Mouse (Mus musculus) intestine, embryonic 16.5 days (tissue): ENCODE results near the gene Kcnip1. TPM values are rescaled to one million over a fixed set of nuclear protein-coding genes. Genes with fewer than 3 reads are reported as not detected.

Source experiments
- ATAC-seq: fragments of 200-750 bp; cut with Nextera tagmentation; 2 replicates; pipeline ENCODE4 v1.8.0; 2017; ENCODE audit warnings: moderate TSS enrichment, moderate library complexity
- H3K27ac ChIP-seq: fragments of 300-500 bp; sonication (generic); 2 replicates; pipeline ENCODE4 v1.5.1; 2014; ENCODE audit warnings: mild to moderate bottlenecking, low read length
- H3K27me3 ChIP-seq: fragments of 300-500 bp; sonication (generic); replicated peaks from 2 replicates; pipeline ENCODE4 v1.6.1; 2014; ENCODE audit warnings: low read length, control low read depth, mixed read lengths; ENCODE audit not compliant: control insufficient read depth, insufficient read depth
- H3K36me3 ChIP-seq: fragments of 300-500 bp; sonication (generic); 2 replicates; pipeline ENCODE4 v1.6.1; 2014; ENCODE audit warnings: low read length, control low read depth; ENCODE audit not compliant: control insufficient read depth, insufficient read depth
- H3K4me1 ChIP-seq: fragments of 300-500 bp; sonication (generic); 2 replicates; pipeline ENCODE4 v1.6.1; 2014; ENCODE audit warnings: low read length, control low read depth, mixed read lengths; ENCODE audit not compliant: control insufficient read depth, insufficient read depth
- H3K4me2 ChIP-seq: fragments of 300-500 bp; sonication (generic); 2 replicates; pipeline ENCODE4 v1.6.1; 2014; ENCODE audit warnings: low read depth, low read length, control low read depth
- H3K4me3 ChIP-seq: fragments of 300-500 bp; sonication (generic); 2 replicates; pipeline ENCODE4 v1.5.1; 2014; ENCODE audit warnings: mild to moderate bottlenecking, low read length
- H3K9ac ChIP-seq: fragments of 300-500 bp; sonication (generic); 2 replicates; pipeline ENCODE4 v1.6.1; 2014; ENCODE audit warnings: low read depth, low read length
- H3K9me3 ChIP-seq: fragments of 300-500 bp; sonication (generic); 2 replicates; pipeline ENCODE4 v1.6.1; 2016; ENCODE audit warnings: low read length, control low read depth; ENCODE audit not compliant: control insufficient read depth
- WGBS: fragments of 180-500 bp; shearing (Covaris S2); extraction: QIAGEN DNeasy Blood & Tissue Kit; methylation state at CpG from one replicate; pipeline ENCODE4 v1.1.7; 2014; 5-methylcytosine and 5-hydroxymethylcytosine counted together
- polyA plus RNA-seq: library from polyadenylated mRNA; unstranded; fragments of >200 nt; fragmentation: Nextera tagmentation; extraction: Ambion mirVana; gene quantifications from 2 replicates; pipeline ENCODE4 v1.2.1, GENCODE M21; 2015

Gene Kcnip1
- polyA plus RNA-seq, 1 experiment from 2014 or later = 8.9 TPM

DNA sequence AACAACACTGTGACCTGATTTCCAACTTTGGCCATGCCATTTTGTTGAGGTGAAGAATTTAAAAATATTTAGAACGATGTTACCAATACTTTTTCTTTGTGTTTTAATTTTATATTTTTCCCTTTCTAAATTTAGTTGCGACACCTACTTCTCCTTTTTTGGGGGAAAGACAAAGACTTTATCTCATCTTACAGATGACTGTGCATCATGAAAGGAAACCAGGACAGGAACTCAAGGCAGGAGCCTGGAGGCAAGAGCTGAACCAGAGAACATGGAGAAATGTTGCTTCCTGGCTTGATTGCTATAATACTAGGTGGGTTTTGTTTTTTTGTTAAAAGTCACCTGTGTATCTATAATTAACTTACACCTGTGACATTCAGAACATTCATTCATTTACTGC, 355.8 kb downstream of the Kcnip1 start:
- ATAC-seq = no peak
- Histone ChIP-seq H3K9ac (no peak overlapping the region), H3K36me3 (no peaks in the 10 kb centered on the region), H3K27ac (no peak overlapping the region), H3K9me3 (no peaks in the 10 kb centered on the region), H3K4me3 (no peak overlapping the region), H3K27me3 (no peaks in the 10 kb centered on the region), H3K4me2 (no peak overlapping the region), H3K4me1 (no peaks in the 10 kb centered on the region)
- WGBS = 92% methylated on average over 2 of the region's 2 CpGs

DNA sequence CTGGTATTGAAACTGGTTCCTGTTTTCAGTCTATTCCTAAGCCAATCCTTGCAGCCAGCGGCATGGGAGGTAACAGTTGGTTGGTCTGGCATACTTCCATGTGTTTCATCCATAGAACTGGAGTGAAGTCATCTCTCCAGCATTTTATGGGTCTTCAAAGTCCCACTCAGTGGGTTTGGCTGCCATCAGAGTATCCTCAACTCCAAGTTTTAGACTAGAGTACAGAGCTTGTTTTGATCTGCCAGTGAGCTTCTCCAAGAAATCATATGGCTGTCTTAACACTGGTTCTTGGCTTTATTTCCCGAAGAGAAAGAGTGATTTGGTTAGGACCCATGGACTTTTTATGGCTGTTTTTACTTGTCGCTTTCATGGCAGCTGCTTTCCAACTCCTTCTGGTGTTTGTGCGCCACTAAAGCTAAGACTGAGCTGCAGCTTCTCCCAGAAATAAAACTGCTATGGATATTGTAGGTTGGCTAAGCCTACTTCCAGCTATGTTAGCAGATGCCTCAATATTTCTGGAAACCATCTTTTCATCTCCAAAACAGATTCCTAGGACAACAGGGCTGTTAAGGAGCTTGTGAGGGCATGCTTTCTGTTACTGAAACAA, 365.7 kb downstream of the Kcnip1 start:
- H3K27ac ChIP-seq = no peak overlapping the region
- whole genome bisulfite sequencing = 86% methylated on average over 4 of the region's 4 CpGs
- H3K36me3 ChIP-seq = no peaks in the 10 kb centered on the region
- H3K27me3 ChIP-seq = no peaks in the 10 kb centered on the region
- no peak for ATAC-seq
- no peak overlapping the region for H3K4me2 ChIP-seq
- H3K9ac ChIP-seq = no peak overlapping the region
- no peaks in the 10 kb centered on the region for H3K4me1 ChIP-seq
- H3K9me3 ChIP-seq = no peaks in the 10 kb centered on the region
- H3K4me3 ChIP-seq = no peak overlapping the region

DNA sequence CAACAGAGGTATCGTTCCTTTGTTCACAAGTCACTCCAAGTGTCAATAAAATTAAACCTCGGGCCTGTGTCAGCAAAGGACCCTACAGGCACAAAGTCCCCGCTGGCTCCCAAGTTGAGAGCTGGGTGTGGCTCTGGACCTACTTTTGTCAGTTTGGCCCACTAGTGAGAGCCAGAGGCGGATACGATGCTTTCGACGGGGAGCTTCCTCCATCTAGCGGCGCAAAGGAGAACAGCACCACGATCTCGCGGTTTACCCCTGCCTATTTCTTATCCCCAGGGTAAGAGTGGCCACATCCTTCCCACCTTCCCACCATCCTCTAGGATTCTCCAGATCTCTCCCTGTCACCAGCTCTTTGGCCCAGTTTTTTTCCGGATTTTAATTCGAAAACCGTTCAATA, 378.7 kb downstream of the Kcnip1 start:
- Histone ChIP-seq H3K27ac (no peak overlapping the region), H3K27me3 (no peaks in the 10 kb centered on the region), H3K36me3 (no peaks in the 10 kb centered on the region), H3K9me3 (no peaks in the 10 kb centered on the region), H3K4me1 (no peaks in the 10 kb centered on the region), H3K4me2 (no peak overlapping the region), H3K9ac (no peak overlapping the region), H3K4me3 (no peak overlapping the region)
- ATAC-seq = peak; percentile 59; the same call in 1 of the 2 replicates
- WGBS = 5% methylated on average over 15 of the region's 15 CpGs

DNA sequence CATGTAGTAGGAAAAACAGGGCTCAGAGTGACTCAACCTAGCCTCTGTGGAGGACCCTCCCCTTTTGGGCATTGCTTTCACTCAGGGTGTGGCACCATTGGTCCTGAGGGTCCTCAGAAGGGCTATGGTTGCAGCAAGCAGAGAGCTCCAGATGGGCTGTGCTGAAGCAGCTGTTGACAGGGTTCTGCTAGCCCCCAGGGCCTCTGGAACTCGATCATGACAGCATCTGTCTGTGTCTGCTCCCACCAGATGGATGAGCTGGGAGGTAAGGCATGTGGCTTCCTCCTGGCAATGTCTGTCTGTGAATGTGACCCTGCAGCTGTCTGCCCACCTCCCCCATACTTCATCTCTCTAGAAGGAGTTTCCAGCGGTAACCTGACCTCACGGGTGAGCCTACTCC, 385.2 kb downstream of the Kcnip1 start:
- WGBS = 11% methylated on average over 3 of the region's 3 CpGs
- Histone ChIP-seq H3K4me3 (no peak overlapping the region), H3K4me1 (no peaks in the 10 kb centered on the region), H3K4me2 (no peak overlapping the region), H3K9me3 (no peaks in the 10 kb centered on the region), H3K27ac (no peak overlapping the region), H3K9ac (no peak overlapping the region), H3K36me3 (no peaks in the 10 kb centered on the region), H3K27me3 (no peaks in the 10 kb centered on the region)
- no peak for ATAC-seq

DNA sequence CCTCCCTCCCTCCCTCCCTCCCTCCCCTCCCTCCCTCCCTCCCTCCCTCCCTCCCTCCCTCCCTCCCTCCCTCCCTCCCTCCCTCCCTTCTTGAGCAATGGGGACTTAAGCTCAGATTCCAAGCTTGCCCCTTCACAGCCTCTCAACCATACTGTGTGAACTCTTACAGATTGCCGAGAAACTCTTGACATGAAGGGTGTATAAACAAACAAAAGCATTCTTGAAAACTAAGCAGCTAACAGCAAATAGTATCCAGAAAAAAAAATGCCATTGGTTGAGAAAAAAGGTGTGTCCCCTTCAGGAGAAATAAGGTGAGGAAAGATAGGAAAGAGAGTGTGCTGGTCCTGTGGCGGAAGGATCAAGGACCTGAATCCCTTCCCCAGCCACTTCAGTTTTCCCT, 389.8 kb downstream of the Kcnip1 start:
- no peaks in the 10 kb centered on the region for H3K36me3 ChIP-seq
- no peak for ATAC-seq
- H3K27me3 ChIP-seq = no peaks in the 10 kb centered on the region
- no peaks in the 10 kb centered on the region for H3K4me1 ChIP-seq
- no peak overlapping the region for H3K4me2 ChIP-seq
- H3K9me3 ChIP-seq = no peaks in the 10 kb centered on the region
- no peak overlapping the region for H3K4me3 ChIP-seq
- WGBS = 54% methylated on average over 2 of the region's 2 CpGs
- no peak overlapping the region for H3K9ac ChIP-seq
- H3K27ac ChIP-seq = no peak overlapping the region

DNA sequence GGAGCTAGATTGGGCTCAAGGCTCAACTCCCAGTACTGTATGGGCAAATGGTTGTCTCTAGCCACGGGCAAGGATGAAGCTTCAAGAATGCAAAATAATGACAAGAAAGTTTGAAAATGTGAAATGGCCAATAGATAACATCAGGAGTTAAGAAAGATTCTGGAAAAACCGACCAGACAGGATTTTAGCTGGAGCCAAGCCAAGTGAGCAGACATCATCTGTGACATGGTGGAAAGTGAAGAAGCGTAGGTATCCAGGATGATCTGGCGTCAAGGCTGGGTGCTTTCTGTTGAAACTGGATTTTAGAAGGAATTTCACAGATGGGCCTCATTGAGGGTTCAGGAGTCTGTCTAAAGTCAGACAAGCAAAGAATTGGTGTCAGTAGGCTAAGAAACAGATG, 394.0 kb downstream of the Kcnip1 start, which contains the start of gene D130052B06Rik:
D130052B06Rik (plus strand) TSS at position 317 of the 400 bp plus-strand sequence.
- H3K9me3 ChIP-seq = no peaks in the 10 kb centered on the region
- no peaks in the 10 kb centered on the region for H3K27me3 ChIP-seq
- H3K36me3 ChIP-seq = no peaks in the 10 kb centered on the region
- H3K4me1 ChIP-seq = no peaks in the 10 kb centered on the region
- no peak for ATAC-seq
- no peak within 1 kb of the TSS for H3K27ac ChIP-seq
- H3K9ac ChIP-seq = no peak within 1 kb of the TSS
- H3K4me3 ChIP-seq = no peak within 1 kb of the TSS
- no peak within 1 kb of the TSS for H3K4me2 ChIP-seq
- 73% methylated on average over 4 of the region's 4 CpGs for WGBS

DNA sequence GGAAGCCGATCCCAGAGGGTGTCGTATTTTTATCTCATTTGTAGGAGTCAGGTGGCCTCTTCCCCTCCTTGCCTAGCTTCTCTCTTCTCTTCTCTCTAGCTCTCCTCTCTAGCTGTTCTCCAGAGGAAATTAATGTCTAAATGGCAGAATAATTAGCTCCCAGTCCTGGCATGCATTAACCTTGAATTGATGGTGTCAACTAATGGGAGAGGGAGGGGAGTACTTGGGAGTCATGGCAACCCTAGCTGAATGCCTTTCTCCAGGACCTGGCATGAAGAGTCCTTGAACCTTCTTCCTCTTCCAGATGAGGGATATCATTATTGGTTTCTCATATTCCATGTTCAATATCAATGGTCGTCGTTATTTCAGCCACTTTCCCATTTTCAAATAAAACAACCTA, 396.3 kb downstream of the Kcnip1 start:
- WGBS = 77% methylated on average over 4 of the region's 4 CpGs

DNA sequence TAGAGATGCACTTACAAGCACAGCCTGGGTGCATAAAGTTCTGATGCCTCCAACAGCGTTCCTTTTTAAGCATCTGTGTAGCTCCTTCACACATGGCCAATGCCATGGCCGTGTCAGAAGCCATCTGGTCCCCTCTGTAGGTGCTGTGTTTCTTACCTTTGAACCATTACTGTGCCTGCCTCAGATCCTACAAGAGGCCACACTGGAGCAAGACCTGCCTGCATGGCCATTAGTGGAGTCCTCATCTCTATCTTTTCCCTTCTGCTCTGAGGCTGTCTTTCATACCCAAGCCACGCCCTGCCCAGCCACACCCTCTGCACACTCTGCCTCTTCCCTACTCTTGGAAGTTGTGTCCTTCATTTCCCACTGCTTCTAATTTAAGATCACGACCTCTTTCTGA, 400.1 kb downstream of the Kcnip1 start:
- no peaks in the 10 kb centered on the region for H3K27me3 ChIP-seq
- no peaks in the 10 kb centered on the region for H3K4me1 ChIP-seq
- WGBS = 76% methylated on average over 4 of the region's 4 CpGs
- H3K9me3 ChIP-seq = no peaks in the 10 kb centered on the region
- no peaks in the 10 kb centered on the region for H3K36me3 ChIP-seq
- H3K4me3 ChIP-seq = no peak overlapping the region
- H3K4me2 ChIP-seq = no peak overlapping the region
- no peak overlapping the region for H3K27ac ChIP-seq
- no peak for ATAC-seq
- no peak overlapping the region for H3K9ac ChIP-seq

More for the DNA sequence above, 396.3 kb downstream of the Kcnip1 start:
- Histone ChIP-seq H3K9ac (no peak overlapping the region), H3K4me2 (no peak overlapping the region), H3K4me3 (no peak overlapping the region), H3K27me3 (no peaks in the 10 kb centered on the region), H3K27ac (no peak overlapping the region), H3K4me1 (no peaks in the 10 kb centered on the region), H3K36me3 (no peaks in the 10 kb centered on the region), H3K9me3 (no peaks in the 10 kb centered on the region)
- no peak for ATAC-seq

DNA sequence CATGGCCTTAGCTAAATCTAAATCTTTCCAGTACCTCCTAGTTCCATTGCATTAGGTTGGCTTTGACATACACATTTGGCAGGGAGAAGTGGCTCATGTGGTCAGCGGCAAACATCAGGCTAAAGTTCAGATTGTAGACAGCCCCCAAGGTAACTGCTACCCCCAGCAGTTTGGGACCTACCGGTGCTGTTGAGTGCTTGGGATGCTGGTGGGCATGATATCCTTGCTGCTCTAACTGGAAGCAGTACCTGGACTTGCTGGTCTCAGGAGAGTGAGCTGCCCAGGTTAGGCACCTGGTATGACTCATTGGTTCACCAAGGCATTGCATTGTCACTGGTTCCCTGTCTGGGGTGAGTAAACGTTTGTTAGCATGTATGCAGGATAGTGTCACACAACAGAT, 402.2 kb downstream of the Kcnip1 start:
- H3K4me2 ChIP-seq = no peak overlapping the region
- H3K27ac ChIP-seq = no peak overlapping the region
- H3K9ac ChIP-seq = no peak overlapping the region
- no peaks in the 10 kb centered on the region for H3K9me3 ChIP-seq
- WGBS = 82% methylated on average over 3 of the region's 3 CpGs
- no peaks in the 10 kb centered on the region for H3K27me3 ChIP-seq
- H3K36me3 ChIP-seq = no peaks in the 10 kb centered on the region
- no peak overlapping the region for H3K4me3 ChIP-seq
- no peak for ATAC-seq
- no peaks in the 10 kb centered on the region for H3K4me1 ChIP-seq

DNA sequence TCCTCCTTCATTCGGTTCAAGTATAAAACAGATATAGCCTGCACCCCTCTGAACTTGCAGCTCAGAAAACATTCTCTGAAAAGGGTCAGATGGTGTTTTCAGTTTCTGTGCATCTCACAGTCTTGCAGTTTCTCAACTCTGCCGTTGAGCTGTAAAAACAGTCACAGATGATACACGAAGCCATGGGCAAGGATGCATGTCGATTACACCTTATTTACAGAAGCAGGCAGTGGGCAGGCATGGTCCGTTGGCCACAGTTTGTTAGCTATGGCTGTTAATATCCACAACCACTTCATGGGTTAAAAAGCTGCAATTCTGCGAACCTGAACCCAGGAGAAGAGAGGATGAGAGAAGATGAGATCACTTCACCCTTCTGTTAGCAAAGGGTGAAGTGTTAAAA, 406.3 kb downstream of the Kcnip1 start:
- H3K36me3 ChIP-seq = no peaks in the 10 kb centered on the region
- no peaks in the 10 kb centered on the region for H3K4me1 ChIP-seq
- WGBS = 71% methylated on average over 6 of the region's 6 CpGs
- H3K27me3 ChIP-seq = no peaks in the 10 kb centered on the region
- H3K9ac ChIP-seq = no peak overlapping the region
- H3K9me3 ChIP-seq = no peaks in the 10 kb centered on the region
- no peak for ATAC-seq
- H3K27ac ChIP-seq = no peak overlapping the region
- H3K4me3 ChIP-seq = no peak overlapping the region
- no peak overlapping the region for H3K4me2 ChIP-seq
